Mouse (Mus musculus): ENCODE measurements at regions not wholly inside any gene's neighbourhood (a gene's known extent, or its start where the extent isn't known, plus 50 kb on each side); places are given as distances from the start of the nearest gene placed in this dataset.

DNA sequence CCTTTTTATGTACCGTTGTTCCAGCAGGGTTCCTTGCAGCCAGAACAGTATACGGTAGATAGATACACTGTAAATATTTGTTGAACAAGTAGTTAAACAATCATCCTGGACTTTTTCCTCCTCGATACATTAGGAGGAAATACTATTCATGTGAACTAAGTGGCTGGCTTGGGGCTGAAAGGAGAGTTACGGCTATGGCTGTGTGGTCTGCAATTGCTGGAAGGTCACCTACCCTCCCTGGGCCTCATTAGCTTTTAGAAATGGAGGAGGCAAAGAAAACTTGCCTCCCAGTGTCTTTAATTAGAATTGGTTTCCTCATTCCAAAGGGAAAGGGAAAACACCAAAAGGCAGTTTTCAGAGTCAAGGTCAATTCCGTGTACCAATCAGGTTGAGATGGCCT, 381.6 kb upstream of the Tenm4 start:
- TF ChIP-seq POLR2A (IDR thresholded peaks at IDR 0.05; ENCODE audit: insufficient read length, low read depth) (no peak), E2F4 (IDR thresholded peaks at IDR 0.05; ENCODE audit: insufficient read depth) (no peak), TCF12 (IDR thresholded peaks at IDR 0.05; ENCODE audit: insufficient read depth, poor library complexity, severe bottlenecking) (no peak)
